Mouse (Mus musculus): Measurements from ENCODE around the gene Ing3.
A peak's percentile ranks its signal among the peaks of the same experiment; 100 is the strongest.

- TF ChIP-seq EP300 (optimal IDR thresholded peaks at IDR 0.05) (no peak), CTCF (IDR thresholded peaks at IDR 0.05; ENCODE audit: low read depth) (peak; percentile 53)
Measured at GRCm38 (mm10) chr6:21924150-21924549, 25.2 kb upstream of the Ing3 start.

Data from stomach, postnatal 0 days (tissue).